Mouse (Mus musculus): ENCODE measurements around the gene Ddah1. TPM values are rescaled to one million over a fixed set of nuclear protein-coding genes. Genes with fewer than 3 reads are reported as not detected.

The Ddah1 gene
- polyA plus RNA-seq, 1 experiment, result 81.7 TPM

GRCm38 (mm10) chr3:145937505-145938404 is 179.3 kb downstream of the Ddah1 start, which contains the start of gene 2410004B18Rik:
2410004B18Rik (plus strand) TSS chr3:145938014.
- TF ChIP-seq CTCF (IDR thresholded peaks at IDR 0.05; ENCODE audit: borderline replicate concordance, extremely low read depth, insufficient read depth, insufficient read length) (peak; percentile 99), POLR2A (IDR thresholded peaks at IDR 0.05; ENCODE audit: borderline replicate concordance, extremely low read depth, insufficient read depth, insufficient read length, poor library complexity, severe bottlenecking) (peak; percentile 84; the same call in 1 of the 2 replicates)
- DNase-seq (ENCODE audit: low read depth), result peak; percentile 96

GRCm38 (mm10) chr3:145938405-145939349 is 180.2 kb downstream of the Ddah1 start:
- TF ChIP-seq CTCF (IDR thresholded peaks at IDR 0.05; ENCODE audit: borderline replicate concordance, extremely low read depth, insufficient read depth, insufficient read length), result peak; percentile 24; the same call in 1 of the 2 replicates
- no peak for TF ChIP-seq POLR2A (IDR thresholded peaks at IDR 0.05; ENCODE audit: borderline replicate concordance, extremely low read depth, insufficient read depth, insufficient read length, poor library complexity, severe bottlenecking)
- peak; percentile 31 for DNase-seq (ENCODE audit: low read depth)

GRCm38 (mm10) chr3:145939402-145939801 is 180.9 kb downstream of the Ddah1 start:
- TF ChIP-seq CTCF (IDR thresholded peaks at IDR 0.05; ENCODE audit: borderline replicate concordance, extremely low read depth, insufficient read depth, insufficient read length) (no peak), POLR2A (IDR thresholded peaks at IDR 0.05; ENCODE audit: borderline replicate concordance, extremely low read depth, insufficient read depth, insufficient read length, poor library complexity, severe bottlenecking) (no peak)
- peak; percentile 23 for DNase-seq (ENCODE audit: low read depth)

GRCm38 (mm10) chr3:145939971-145940370 is 181.5 kb downstream of the Ddah1 start:
- DNase-seq (ENCODE audit: low read depth), result no peak
- no peak for TF ChIP-seq CTCF (IDR thresholded peaks at IDR 0.05; ENCODE audit: borderline replicate concordance, extremely low read depth, insufficient read depth, insufficient read length)
- TF ChIP-seq POLR2A (IDR thresholded peaks at IDR 0.05; ENCODE audit: borderline replicate concordance, extremely low read depth, insufficient read depth, insufficient read length, poor library complexity, severe bottlenecking), result no peak

GRCm38 (mm10) chr3:145941971-145942370 is 183.5 kb downstream of the Ddah1 start:
- peak; percentile 76 for DNase-seq (ENCODE audit: low read depth)
- TF ChIP-seq CTCF (IDR thresholded peaks at IDR 0.05; ENCODE audit: borderline replicate concordance, extremely low read depth, insufficient read depth, insufficient read length) (peak; percentile 83; the same call in 1 of the 2 replicates), POLR2A (IDR thresholded peaks at IDR 0.05; ENCODE audit: borderline replicate concordance, extremely low read depth, insufficient read depth, insufficient read length, poor library complexity, severe bottlenecking) (no peak)

Other genes starting within 250 kb of the Ddah1 start
- gene Znhit6, start 182.5 kb upstream of the Ddah1 start, polyA plus RNA-seq (2012; rRNA removed), result 14.5 and 20.9 TPM in 2 replicates
- 12.9 and 17.3 TPM in 2 replicates for gene Ccn1, start 108.7 kb upstream of the Ddah1 start, polyA plus RNA-seq (2012; rRNA removed)
- 17.0 and 19.0 TPM in 2 replicates for gene Bcl10, start 164.1 kb downstream of the Ddah1 start, polyA plus RNA-seq (2012; rRNA removed)
- gene 2410004B18Rik, start 179.3 kb downstream of the Ddah1 start, polyA plus RNA-seq (2012; rRNA removed), result 41.1 and 46.6 TPM in 2 replicates
- gene Syde2, start 229.2 kb downstream of the Ddah1 start, polyA plus RNA-seq (2012; rRNA removed), result 1.9 and 3.0 TPM in 2 replicates

Measured in brain, embryonic 14.5 days (tissue).